Mouse (Mus musculus): ENCODE measurements around the gene Alg2.

The Alg2 gene

DNA sequence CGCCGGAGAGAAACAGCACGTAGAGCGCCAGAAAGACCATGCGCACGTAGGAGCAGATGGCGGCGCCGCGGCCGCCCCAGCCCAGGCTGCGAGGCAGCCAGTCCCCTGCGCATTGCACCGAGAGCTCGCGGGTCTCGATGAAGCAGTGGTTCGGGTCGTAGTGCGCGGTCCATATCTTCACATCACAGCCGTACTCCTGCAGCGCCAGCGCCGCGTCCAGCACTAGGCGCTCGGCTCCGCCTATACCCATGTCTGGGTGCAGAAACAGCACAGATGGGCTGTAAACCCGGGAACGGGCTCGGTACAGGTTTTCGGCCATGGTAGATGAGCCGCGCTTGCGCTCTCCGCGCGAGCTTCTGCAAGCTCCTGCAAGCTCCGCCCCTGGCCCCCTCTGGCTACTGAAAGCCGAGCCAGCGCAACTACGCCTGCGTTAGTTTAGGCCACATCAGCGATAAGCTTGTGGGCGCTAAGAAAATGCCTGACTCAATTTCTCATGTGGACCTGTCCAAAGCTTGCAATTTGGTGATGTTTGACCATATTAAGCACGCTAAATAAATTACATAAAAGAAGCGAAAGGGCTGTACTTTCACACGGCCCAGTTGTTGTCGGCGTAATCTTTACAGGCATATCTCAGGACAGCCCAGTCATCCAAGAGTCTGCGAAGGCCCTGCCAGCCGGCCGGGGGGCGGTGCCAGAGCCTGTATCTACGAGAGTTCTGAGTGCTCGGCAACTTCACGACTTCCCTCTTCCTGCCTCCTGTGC is at the start of gene Alg2, which contains the start of gene Sec61b:
Gene Alg2, minus strand, starts transcription at position 366 of the 762 bp plus-strand sequence.
Gene Sec61b, plus strand, starts transcription at position 691 of the 762 bp plus-strand sequence.
- ChIA-PET POLR2A (interaction anchor here (0.5 to 3.0 kb wide), 34 partner anchors 8 to 1154 kb away, joined by 3 to 20 read pairs (median 4); partner anchors contain the start of genes Erp44 (in 2 of the 4), Invs (in 2 of the 4), Tgfbr1 (in 2 of the 4) and Stx17 (in 1 of the 4)), CTCF (interaction anchor here in 1 of 4 experiments (0.5 to 1.1 kb wide), 4 partner anchors 24 to 198 kb away, joined by 3 to 6 read pairs (median 5); no protein-coding TSS in a partner anchor)

DNA sequence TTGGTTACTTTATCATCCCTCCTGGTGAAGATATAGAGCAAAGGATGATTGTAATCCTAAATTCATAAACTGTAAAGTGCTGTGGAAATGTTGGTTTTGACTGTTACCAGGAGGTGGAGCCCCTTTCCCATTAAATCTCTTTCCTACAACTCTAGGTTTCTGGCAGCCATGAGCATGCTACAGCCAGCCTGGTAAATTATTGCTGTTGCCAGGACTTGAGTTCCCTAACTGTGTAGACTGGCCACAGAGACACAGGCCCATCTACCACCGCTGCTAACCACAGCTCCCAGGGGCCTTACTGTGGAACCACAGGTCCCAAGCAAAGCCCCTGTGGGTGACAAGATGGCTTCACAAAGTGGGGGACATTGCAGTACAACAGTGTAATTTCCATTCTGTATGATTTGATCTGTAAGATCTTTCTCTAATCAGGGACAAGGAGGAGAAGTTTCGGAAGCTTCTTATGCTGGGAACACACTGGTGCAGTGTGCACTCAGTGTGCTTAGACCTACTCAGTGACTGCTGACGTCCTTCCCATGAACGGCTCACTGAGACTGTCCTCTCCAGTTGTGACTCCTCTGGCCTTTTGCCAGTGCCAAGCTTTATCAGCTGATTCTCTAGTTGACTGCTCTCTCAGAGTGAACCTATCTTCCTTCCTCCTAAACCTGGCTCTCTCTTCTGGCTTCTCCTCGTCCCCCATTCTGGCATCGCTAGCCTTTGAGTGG is 47.9 kb upstream of the Alg2 start:
- ChIA-PET CTCF (interaction anchor here in 2 of 4 experiments (0.6 kb wide), 3 partner anchors 77 to 859 kb away, joined by 3 to 10 read pairs (median 3); no protein-coding TSS in a partner anchor), POLR2A (interaction anchor here in 1 of 4 experiments (0.6 kb wide), 1 partner anchor 83 kb away, joined by 3 read pairs; no protein-coding TSS in a partner anchor)

DNA sequence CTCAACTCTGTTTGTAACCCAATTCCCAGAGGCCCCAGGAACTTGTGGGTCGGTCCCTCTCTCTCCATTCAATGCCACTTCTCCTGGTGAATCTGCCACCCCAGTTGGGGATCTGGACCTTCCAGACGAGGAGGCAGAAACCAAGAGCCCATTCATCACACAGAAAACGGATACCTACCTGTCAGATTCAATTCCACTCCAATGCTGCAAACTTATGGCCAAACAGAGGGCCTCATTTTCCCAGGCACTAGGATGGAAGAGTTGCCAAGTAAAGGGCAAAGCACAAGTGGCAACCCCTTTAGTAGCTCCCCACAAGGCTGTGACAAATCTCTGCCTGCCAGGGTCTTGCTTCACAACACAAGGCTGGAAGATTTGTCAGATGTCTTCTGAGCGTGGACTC is 45.9 kb upstream of the Alg2 start:
- ChIA-PET POLR2A (interaction anchor here in 2 of 4 experiments (0.6 to 1.8 kb wide), 3 partner anchors 9 to 45 kb away, joined by 3 to 8 read pairs (median 3); no protein-coding TSS in a partner anchor), CTCF (interaction anchor here in 2 of 4 experiments (0.5 to 2.6 kb wide), 3 partner anchors 17 to 205 kb away, joined by 3 to 9 read pairs (median 3); no protein-coding TSS in a partner anchor)

DNA sequence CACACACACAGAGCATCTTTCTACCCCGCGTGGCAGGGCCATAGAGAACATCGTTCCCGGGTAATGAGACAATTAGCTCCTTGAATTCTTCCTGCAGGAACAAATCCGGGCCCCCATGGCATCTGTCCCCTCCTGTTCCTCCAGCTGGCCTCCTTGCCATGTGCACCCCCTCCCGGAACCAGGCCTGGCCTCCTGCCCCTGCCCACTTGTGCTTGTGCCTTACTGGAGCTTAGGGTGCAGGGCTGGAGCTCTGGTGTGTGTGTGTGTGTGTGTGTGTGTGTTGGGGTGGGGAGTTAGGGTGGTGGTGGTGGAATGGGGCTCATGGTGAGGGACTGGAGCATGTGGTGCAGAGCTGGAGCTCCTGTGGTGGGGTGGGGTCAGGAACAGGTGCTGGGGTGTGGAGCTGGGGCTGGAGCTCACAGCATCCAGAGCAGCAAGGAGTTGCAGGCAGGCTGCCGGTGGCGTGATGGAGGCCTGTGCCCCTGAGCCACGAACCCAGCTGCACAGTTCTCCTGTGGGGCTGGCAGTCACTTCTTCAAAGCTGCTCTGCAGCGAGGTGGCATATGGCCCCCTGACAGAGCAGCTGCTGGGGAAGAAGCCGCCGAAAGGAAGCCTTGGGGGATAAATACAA is 44.5 kb upstream of the Alg2 start:
- ChIA-PET CTCF (interaction anchor here (0.5 to 2.6 kb wide), 7 partner anchors 16 to 1314 kb away, joined by 3 to 16 read pairs (median 9); no protein-coding TSS in a partner anchor), POLR2A (interaction anchor here in 3 of 4 experiments (0.6 to 1.8 kb wide), 5 partner anchors 8 to 520 kb away, joined by 3 to 8 read pairs (median 3); no protein-coding TSS in a partner anchor)

DNA sequence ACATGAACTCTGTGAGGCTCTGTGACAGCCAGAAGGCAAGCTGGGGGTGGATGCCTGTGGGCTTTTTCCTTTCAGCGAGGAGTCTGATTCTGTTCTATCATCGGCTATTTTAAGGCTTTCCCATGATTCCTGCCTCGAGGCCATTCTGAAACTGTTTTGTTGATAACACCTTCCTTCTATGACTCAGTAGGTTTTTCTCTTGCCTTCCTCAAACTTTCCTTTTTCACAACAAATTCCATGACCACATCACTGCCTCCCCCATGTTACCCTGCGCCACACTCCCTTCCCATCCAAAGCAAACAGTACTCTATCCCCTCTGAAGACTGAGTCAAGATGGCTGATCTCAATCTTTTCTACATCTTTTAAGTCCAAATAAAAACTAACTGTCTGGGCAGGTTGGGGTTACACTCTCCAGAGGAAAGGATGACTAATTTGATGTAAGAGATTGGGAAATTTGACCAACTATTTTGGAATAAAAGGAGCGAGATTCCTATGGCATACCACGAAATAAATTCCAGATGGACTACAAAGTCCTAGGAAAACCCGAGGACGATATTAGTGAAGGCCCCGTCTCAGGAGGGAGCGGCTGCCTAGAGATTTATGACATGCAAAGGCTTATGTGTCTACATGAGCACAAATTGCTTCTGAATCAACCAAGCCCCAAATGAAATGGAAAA is 30.8 kb upstream of the Alg2 start:
- CTCF ChIA-PET, result no interaction called here
- POLR2A ChIA-PET, result interaction anchor here in 1 of 4 experiments (1.0 to 1.7 kb wide), 2 partner anchors 22 to 70 kb away, joined by 3 read pairs; no protein-coding TSS in a partner anchor

DNA sequence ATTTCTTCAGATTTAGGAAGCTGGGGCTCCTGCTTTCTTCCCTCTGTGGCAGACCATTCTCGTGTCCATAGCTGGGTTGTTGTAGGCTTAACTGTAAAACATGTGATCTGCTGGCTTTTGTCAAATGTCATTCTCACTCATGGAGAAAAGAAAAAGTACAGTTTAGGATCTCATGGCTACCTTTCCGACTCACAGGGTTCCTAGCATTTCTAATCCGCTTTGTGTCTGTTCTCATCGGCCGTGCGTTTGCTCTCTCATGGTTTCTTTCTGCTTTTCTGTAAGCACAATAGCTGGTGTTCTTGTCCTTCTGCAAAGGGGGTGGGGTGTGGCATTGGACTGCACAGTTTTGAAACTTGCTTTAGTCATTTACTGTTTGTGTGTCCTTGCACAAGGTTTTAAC is 28.9 kb upstream of the Alg2 start:
- CTCF ChIA-PET, result interaction anchor here (0.5 to 2.3 kb wide), 24 partner anchors 11 to 1910 kb away, joined by 3 to 13 read pairs (median 5); partner anchors contain the start of genes Alg2 (in 1 of the 4), Nans (in 1 of the 4) and Sec61b (in 1 of the 4)
- POLR2A ChIA-PET, result interaction anchor here in 1 of 4 experiments (1.1 to 1.5 kb wide), 3 partner anchors 20 to 29 kb away, joined by 4 to 11 read pairs (median 4); partner anchors contain the start of genes Alg2 and Sec61b

DNA sequence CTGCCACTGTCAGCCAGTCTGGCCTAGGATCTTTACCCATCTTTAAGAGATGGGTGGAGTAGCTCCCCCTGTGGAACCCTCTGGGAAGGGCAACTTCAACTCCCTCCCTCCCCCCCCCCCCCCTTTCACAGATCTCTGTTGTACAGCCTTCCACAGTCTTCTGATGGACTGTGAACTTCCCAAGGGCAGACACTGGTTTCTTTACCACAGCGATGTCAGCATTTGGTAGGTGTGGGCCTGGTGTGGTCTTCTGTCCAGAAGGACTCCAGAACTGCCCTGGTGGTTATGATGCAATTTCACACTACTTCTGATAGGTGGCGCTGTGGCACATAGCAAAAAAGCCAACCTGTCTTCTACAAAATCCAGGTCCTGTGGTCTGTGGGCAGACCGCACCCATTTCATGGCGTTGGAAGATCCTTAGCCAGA is 28.4 kb upstream of the Alg2 start:
- ChIA-PET POLR2A (interaction anchor here (0.6 to 1.5 kb wide), 12 partner anchors 18 to 860 kb away, joined by 3 to 11 read pairs (median 4); partner anchors contain the start of genes Alg2 (in 1 of the 4) and Sec61b (in 1 of the 4)), CTCF (interaction anchor here (0.5 to 2.3 kb wide), 75 partner anchors 10 to 1911 kb away, joined by 3 to 13 read pairs (median 4); partner anchors contain the start of genes Alg2 (in 1 of the 4), Nans (in 1 of the 4) and Sec61b (in 1 of the 4))

DNA sequence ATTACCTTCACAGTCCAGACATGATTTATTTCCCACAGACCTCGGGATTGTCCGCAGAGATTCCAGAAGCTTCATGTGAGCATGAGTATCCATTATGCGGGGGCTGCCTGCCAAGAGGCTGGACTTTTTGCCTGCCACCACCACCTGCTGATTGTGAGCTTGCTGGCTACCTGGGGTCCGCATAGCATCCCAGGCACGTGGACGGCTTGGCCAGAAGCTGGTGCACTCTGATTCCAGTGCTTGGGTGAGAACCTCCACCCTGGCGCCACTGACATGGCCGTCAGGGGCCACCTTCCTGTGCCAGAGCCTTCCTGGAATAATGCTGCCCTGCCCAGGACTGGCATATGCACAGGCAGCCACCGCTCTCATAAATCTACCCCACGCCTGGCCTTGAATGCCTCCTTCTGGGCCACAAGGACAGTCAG is 25.0 kb upstream of the Alg2 start:
- POLR2A ChIA-PET, result interaction anchor here in 1 of 4 experiments (1.2 kb wide), 1 partner anchor 25 kb away, joined by 4 read pairs; the partner anchor contains the start of genes Alg2 and Sec61b

DNA sequence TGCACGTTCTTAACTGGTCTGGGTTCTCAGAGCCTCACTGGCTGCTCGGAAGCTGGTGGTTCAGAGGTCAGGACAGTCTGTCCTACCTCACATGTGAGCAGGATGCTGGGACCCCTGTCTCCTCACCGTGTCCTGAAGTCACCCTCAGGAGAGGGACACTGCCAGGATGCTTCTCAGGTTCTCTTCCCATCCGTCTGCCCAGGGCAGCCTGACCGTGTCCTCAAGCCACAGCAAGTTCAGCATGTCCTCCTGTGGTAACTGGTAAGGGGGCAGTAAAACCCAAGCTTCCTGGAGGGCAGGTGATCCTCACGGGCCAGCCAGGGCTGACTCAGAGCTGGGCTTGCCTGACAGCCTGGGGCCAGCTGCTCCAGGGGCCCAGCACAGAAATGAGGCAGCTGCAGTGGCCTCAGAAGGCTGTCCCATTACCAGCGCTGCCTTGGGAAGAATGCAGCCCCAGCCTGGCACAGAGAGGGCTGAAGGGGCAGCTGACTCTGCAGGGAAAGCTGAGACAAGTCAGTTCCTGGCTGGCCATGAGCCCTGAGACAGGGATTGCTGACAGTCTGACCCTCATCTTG is 23.8 kb upstream of the Alg2 start:
- POLR2A ChIA-PET, result interaction anchor here in 2 of 4 experiments (0.6 to 0.7 kb wide), 2 partner anchors 25 to 26 kb away, joined by 3 to 5 read pairs; no protein-coding TSS in a partner anchor
- CTCF ChIA-PET, result interaction anchor here in 1 of 4 experiments (1.1 kb wide), 1 partner anchor 883 kb away, joined by 3 read pairs; no protein-coding TSS in a partner anchor

More for the DNA sequence above, 25.0 kb upstream of the Alg2 start:
- CTCF ChIA-PET, result no interaction called here

DNA sequence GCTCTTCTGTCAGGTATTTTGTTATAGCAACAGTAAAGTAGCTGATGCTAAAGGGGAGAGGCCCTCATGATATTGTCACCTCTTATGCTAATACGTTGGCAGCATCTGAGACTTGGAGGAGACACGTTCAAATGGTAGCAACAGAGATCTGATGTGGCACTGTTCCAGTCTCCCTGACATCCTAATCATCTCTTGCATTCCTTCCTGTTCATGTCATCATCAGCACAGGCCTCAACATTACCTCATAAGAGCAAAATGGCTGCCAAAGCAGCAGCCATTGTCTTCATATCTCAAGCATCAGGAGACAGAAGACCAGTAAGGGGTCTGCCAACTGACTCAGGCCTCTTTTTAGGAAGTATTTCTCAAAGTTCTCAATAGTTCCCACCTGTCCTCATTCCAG is 20.6 kb upstream of the Alg2 start:
- CTCF ChIA-PET, result no interaction called here
- POLR2A ChIA-PET, result no interaction called here

DNA sequence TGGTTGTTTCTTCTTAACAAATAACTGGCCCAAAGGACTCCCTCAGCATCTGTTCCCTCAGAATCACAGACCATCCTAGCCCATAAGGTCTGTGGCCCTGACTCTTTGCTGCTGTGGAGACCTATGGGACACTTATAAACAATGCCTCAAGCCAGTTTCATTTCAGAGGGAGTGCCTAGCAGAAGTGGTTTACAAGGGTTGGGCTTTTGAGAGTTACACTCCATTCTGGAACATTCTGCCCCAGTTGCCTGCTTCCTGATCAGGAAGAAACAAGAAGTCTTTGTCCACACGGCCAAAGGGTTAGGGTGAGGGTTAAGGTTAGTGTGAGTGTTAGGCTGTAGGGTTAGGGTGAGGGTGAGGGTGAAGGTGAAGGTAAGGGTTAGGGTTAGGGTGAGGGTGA is 20.0 kb upstream of the Alg2 start:
- CTCF ChIA-PET, result no interaction called here
- POLR2A ChIA-PET, result interaction anchor here in 1 of 4 experiments (0.6 kb wide), 1 partner anchor 74 kb away, joined by 3 read pairs; no protein-coding TSS in a partner anchor

DNA sequence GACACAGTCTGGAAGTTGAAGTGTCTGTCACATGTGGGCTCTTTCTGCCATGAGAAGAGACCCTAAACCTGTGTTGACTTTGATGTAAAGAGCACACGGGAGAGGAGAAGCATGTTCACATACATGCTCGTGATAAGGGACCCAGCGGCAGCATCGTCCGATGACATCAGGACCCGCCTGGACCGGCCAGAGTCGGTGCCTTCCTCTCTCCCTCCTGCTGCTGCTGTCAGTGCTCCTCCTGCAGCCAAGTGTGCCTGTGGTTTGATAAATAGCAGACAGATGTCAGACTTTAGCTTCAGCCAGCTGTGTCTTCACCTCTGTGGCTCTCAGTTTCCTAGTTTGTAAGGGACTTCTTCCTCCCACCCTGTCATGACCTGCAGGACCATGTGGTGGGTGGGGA is 19.3 kb upstream of the Alg2 start:
- CTCF ChIA-PET, result interaction anchor here in 2 of 4 experiments (0.5 to 0.6 kb wide), 2 partner anchors 9 to 55 kb away, joined by 5 read pairs; no protein-coding TSS in a partner anchor
- POLR2A ChIA-PET, result interaction anchor here in 1 of 4 experiments (0.6 kb wide), 1 partner anchor 73 kb away, joined by 3 read pairs; no protein-coding TSS in a partner anchor

DNA sequence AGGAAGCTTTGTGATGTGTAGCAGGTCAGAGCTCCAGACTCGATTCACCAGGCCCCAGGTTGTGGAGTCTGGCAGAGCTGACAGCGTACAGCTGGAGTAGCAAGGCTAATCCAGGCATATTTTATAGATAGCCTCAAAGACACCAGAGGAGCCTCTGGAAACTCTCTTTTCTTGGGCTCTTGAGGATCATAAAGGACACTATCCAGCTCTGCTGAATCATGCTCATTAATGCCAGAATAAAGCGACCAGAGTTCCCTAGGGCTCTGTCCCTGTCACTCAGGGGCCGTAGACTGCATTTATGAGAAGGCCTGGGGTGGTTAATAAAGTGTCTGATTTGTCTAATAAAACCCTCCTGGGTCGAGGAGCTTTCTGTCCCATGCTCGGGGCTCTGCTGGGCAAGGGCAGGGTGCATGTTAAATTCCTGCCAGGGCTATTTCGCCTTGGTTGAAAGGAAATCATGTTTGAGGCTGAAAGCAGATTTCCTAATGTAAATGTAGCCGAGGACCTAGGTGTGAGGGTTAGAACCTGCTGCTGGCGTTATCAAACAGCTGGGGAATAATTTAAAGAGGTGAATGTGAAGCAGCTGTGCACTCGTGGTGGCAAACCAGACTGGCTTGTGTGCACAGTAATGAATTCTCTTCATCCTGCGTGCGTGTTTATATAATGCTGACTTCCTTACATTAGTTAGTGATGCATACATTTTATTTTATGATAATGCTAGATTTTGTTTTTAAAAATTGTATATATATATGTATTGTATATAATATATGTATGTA is 18.4 kb upstream of the Alg2 start:
- CTCF ChIA-PET, result interaction anchor here (0.5 to 1.9 kb wide), 5 partner anchors 10 kb away, joined by 4 to 13 read pairs (median 7); no protein-coding TSS in a partner anchor
- POLR2A ChIA-PET, result interaction anchor here in 2 of 4 experiments (0.6 to 3.4 kb wide), 6 partner anchors 15 to 67 kb away, joined by 3 to 11 read pairs (median 4); partner anchors contain the start of genes Alg2 (in 2 of the 2) and Sec61b (in 2 of the 2)

DNA sequence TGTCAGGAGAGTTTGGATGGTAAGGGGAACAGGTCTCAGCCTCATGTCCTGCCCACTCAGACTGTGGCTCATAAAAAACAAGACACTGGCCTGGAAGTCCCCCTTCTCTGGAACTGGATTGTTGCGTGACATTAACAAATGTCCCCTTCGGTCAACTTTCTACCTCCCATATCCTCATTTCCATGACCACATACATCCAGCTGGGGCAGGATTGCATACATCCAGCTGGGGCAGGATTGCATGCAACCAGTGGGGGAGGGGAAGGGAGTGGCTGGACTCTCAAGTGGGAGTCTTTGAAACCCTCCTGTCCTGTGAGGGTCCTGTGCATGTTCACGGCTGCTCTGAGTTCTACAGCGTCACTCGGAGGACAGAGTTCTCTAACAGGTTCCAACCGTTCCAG is 17.1 kb upstream of the Alg2 start:
- CTCF ChIA-PET, result interaction anchor here in 3 of 4 experiments (0.6 to 1.9 kb wide), 5 partner anchors 11 to 53 kb away, joined by 7 to 13 read pairs (median 10); no protein-coding TSS in a partner anchor
- POLR2A ChIA-PET, result interaction anchor here in 3 of 4 experiments (0.9 to 3.4 kb wide), 4 partner anchors 14 to 18 kb away, joined by 3 to 10 read pairs (median 8); partner anchors contain the start of genes Alg2 (in 2 of the 3) and Sec61b (in 2 of the 3)

DNA sequence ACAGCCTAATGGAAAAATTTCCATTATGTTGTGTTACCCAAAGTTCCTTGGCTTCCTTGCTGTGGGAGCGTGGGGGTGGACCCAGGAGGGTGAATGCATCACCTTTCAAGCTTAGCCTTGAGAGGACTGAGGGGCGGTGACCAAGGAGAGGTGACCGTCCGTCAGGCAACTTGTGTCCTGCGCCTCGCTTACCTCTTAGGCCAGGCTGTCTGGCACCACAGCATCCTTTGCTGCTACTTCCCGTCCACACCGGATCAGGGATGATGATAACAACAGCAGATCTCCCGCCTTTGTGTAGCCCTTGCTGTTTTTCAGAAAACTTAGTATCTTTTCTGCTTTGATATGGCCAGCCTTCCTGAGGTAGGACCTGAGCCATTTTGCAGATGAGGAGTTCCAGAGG is 6.4 kb upstream of the Alg2 start:
- POLR2A ChIA-PET, result no interaction called here

More for the DNA sequence above, 6.4 kb upstream of the Alg2 start:
- CTCF ChIA-PET, result interaction anchor here in 1 of 4 experiments (0.7 kb wide), 1 partner anchor 22 kb away, joined by 4 read pairs; no protein-coding TSS in a partner anchor
